Mouse (Mus musculus): Measurements from ENCODE around the gene Ubiad1.

DNA sequence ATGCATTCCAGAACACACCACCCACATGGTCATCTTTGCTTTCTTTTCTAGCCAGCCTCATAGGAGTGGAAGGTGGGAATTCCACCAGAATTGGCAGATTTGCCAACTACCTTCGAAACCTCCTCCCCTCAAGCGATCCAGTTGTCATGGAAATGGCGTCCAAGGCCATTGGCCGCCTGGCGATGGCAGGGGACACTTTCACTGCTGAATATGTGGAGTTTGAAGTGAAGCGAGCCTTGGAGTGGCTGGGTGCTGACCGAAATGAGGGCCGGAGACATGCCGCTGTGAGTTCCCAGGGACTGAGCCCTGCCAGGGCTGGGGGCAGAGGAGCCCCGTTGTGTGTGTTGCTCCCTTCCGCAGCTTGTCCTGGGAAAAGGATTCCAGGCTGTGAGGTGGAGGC lies 9.1 kb upstream of the Ubiad1 start:
- TF ChIP-seq GATA1 (IDR thresholded peaks at IDR 0.05; ENCODE audit: low read length) (no peak), TAL1 (IDR thresholded peaks at IDR 0.05; ENCODE audit: low read length) (no peak)
